Mouse (Mus musculus) midbrain, embryonic 16.5 days (tissue): ENCODE data around the gene Psmd13. TPM values are rescaled to one million over a fixed set of nuclear protein-coding genes. Genes with fewer than 3 reads are reported as not detected.
A peak's percentile ranks its signal among the peaks of the same experiment; 100 is the strongest.

Experiments
- ATAC-seq: fragments of 200-750 bp; cut with Nextera tagmentation; 2 replicates; pipeline ENCODE4 v1.8.0; 2017; ENCODE audit warnings: moderate TSS enrichment
- H3K27ac ChIP-seq: fragments of 300-500 bp; sonication (generic); 2 replicates; pipeline ENCODE4 v1.5.1; 2014; ENCODE audit warnings: mild to moderate bottlenecking, low read length, mixed read lengths
- H3K27me3 ChIP-seq: fragments of 300-500 bp; sonication (generic); 2 replicates; pipeline ENCODE4 v1.6.1; 2014; ENCODE audit warnings: low read depth, low read length, mixed read lengths; ENCODE audit not compliant: control insufficient read depth, insufficient read depth
- H3K36me3 ChIP-seq: fragments of 300-500 bp; sonication (generic); 2 replicates; pipeline ENCODE4 v1.6.1; 2014; ENCODE audit warnings: mild to moderate bottlenecking, low read length, moderate library complexity, mixed read lengths; ENCODE audit not compliant: control insufficient read depth, insufficient read depth
- H3K4me1 ChIP-seq: fragments of 300-500 bp; sonication (generic); 2 replicates; pipeline ENCODE4 v1.6.1; 2014; ENCODE audit warnings: mild to moderate bottlenecking, low read length, mixed read lengths; ENCODE audit not compliant: control insufficient read depth, insufficient read depth
- H3K4me2 ChIP-seq: fragments of 300-500 bp; sonication (generic); 2 replicates; pipeline ENCODE4 v1.6.1; 2014; ENCODE audit warnings: mild to moderate bottlenecking, low read length, mixed read lengths
- H3K4me3 ChIP-seq: fragments of 300-500 bp; sonication (generic); 2 replicates; pipeline ENCODE4 v1.5.1; 2014; ENCODE audit warnings: low read depth, mild to moderate bottlenecking, low read length, moderate library complexity, mixed read lengths
- H3K9ac ChIP-seq: fragments of 300-500 bp; sonication (generic); 2 replicates; pipeline ENCODE4 v1.6.1; 2014; ENCODE audit warnings: low read depth, low read length, mixed read lengths
- H3K9me3 ChIP-seq: fragments of 300-500 bp; sonication (generic); replicated peaks from 2 replicates; pipeline ENCODE4 v1.6.1; 2014; ENCODE audit warnings: mild to moderate bottlenecking, low read length, mixed read lengths; ENCODE audit not compliant: control insufficient read depth, poor library complexity, severe bottlenecking
- WGBS: fragments of 180-500 bp; shearing (Covaris S2); extraction: QIAGEN DNeasy Blood & Tissue Kit; methylation state at CpG from one replicate; pipeline ENCODE4 v1.1.7; 2014; 5-methylcytosine and 5-hydroxymethylcytosine counted together
- polyA plus RNA-seq: library from polyadenylated mRNA; unstranded; fragments of >200 nt; fragmentation: Nextera tagmentation; extraction: Ambion mirVana; gene quantifications from 2 replicates; pipeline ENCODE4 v1.2.1, GENCODE M21; 2015

Gene Psmd13
- polyA plus RNA-seq, 1 experiment from 2014 or later = 260 TPM

- no peaks in the 10 kb centered on the region for H3K9me3 ChIP-seq
- WGBS = 30% methylated on average over 14 of the region's 14 CpGs
- no peak within 1 kb of the TSS for H3K9ac ChIP-seq
- no peak within 1 kb of the TSS for H3K27ac ChIP-seq
- no peak within 1 kb of the TSS for H3K4me3 ChIP-seq
- H3K4me1 ChIP-seq = no peaks in the 10 kb centered on the region
- no peaks in the 10 kb centered on the region for H3K36me3 ChIP-seq
- peak; percentile 71 for ATAC-seq
- peaks cover 7% of the 10 kb centered on the region for H3K27me3 ChIP-seq
- peak within 1 kb of the TSS; percentile 28; the same call in 1 of the 2 replicates for H3K4me2 ChIP-seq
These were observed 36.7 kb upstream of the Psmd13 start, which contains the start of gene Scgb1c1 for GRCm38 (mm10) chr7:140844905-140845665. Gene Scgb1c1, plus strand, starts transcription at chr7:140845547.

- Histone ChIP-seq H3K9ac (no peak overlapping the region), H3K9me3 (no peaks in the 10 kb centered on the region), H3K27me3 (peaks cover 6% of the 10 kb centered on the region), H3K4me1 (no peaks in the 10 kb centered on the region), H3K4me2 (no peak overlapping the region), H3K27ac (no peak overlapping the region), H3K4me3 (no peak overlapping the region), H3K36me3 (no peaks in the 10 kb centered on the region)
- no peak for ATAC-seq
- 70% methylated on average over 4 of the region's 4 CpGs for WGBS
These were observed 36.1 kb upstream of the Psmd13 start for GRCm38 (mm10) chr7:140845683-140846082.

GRCm38 (mm10) chr7:140846676-140847075 lies 35.1 kb upstream of the Psmd13 start:
- Histone ChIP-seq H3K9me3 (no peaks in the 10 kb centered on the region), H3K4me1 (no peaks in the 10 kb centered on the region), H3K27ac (no peak overlapping the region), H3K9ac (no peak overlapping the region), H3K36me3 (peaks cover 3% of the 10 kb centered on the region), H3K27me3 (peaks cover 3% of the 10 kb centered on the region; the same call in 1 of the 2 replicates), H3K4me2 (no peak overlapping the region), H3K4me3 (no peak overlapping the region)
- no peak for ATAC-seq
- 87% methylated on average over 10 of the region's 10 CpGs for WGBS

GRCm38 (mm10) chr7:140847755-140848580 lies 33.8 kb upstream of the Psmd13 start, which contains the start of gene Odf3:
Gene Odf3, plus strand, starts transcription at chr7:140847805.
- no peak within 1 kb of the TSS for H3K4me3 ChIP-seq
- H3K9me3 ChIP-seq = no peaks in the 10 kb centered on the region
- peaks cover 3% of the 10 kb centered on the region; the same call in 1 of the 2 replicates for H3K27me3 ChIP-seq
- WGBS = 68% methylated on average over 11 of the region's 11 CpGs
- H3K27ac ChIP-seq = no peak within 1 kb of the TSS
- peaks cover 8% of the 10 kb centered on the region for H3K36me3 ChIP-seq
- no peaks in the 10 kb centered on the region for H3K4me1 ChIP-seq
- no peak for ATAC-seq
- H3K9ac ChIP-seq = 0 out of 2 replicates have a peak within 1 kb of the TSS, but pooled peaks have one; percentile 10
- H3K4me2 ChIP-seq = no peak within 1 kb of the TSS

GRCm38 (mm10) chr7:140848591-140848990 lies 33.2 kb upstream of the Psmd13 start:
- WGBS = 93% methylated on average over 10 of the region's 10 CpGs
- Histone ChIP-seq H3K36me3 (peaks cover 11% of the 10 kb centered on the region), H3K9ac (no peak overlapping the region), H3K27me3 (peaks cover 3% of the 10 kb centered on the region; the same call in 1 of the 2 replicates), H3K4me2 (no peak overlapping the region), H3K4me1 (no peaks in the 10 kb centered on the region), H3K27ac (no peak overlapping the region), H3K4me3 (no peak overlapping the region), H3K9me3 (no peaks in the 10 kb centered on the region)
- ATAC-seq = no peak

GRCm38 (mm10) chr7:140851916-140852315 lies 29.9 kb upstream of the Psmd13 start:
- Histone ChIP-seq H3K27ac (no peak overlapping the region), H3K4me3 (no peak overlapping the region), H3K9ac (no peak overlapping the region), H3K4me2 (no peak overlapping the region), H3K27me3 (no peaks in the 10 kb centered on the region), H3K9me3 (no peaks in the 10 kb centered on the region), H3K36me3 (peaks cover 19% of the 10 kb centered on the region), H3K4me1 (peaks cover 7% of the 10 kb centered on the region)
- no peak for ATAC-seq
- 95% methylated on average over 4 of the region's 4 CpGs for WGBS

GRCm38 (mm10) chr7:140853386-140853785 lies 28.4 kb upstream of the Psmd13 start:
- Histone ChIP-seq H3K9ac (no peak overlapping the region), H3K9me3 (no peaks in the 10 kb centered on the region), H3K27ac (no peak overlapping the region), H3K27me3 (no peaks in the 10 kb centered on the region), H3K4me1 (peaks cover 12% of the 10 kb centered on the region), H3K36me3 (peaks cover 19% of the 10 kb centered on the region), H3K4me3 (no peak overlapping the region), H3K4me2 (no peak overlapping the region)
- 88% methylated on average over 9 of the region's 9 CpGs for WGBS
- ATAC-seq = no peak

GRCm38 (mm10) chr7:140854483-140854882 lies 27.3 kb upstream of the Psmd13 start:
- H3K27me3 ChIP-seq = no peaks in the 10 kb centered on the region
- H3K27ac ChIP-seq = no peak overlapping the region
- H3K4me2 ChIP-seq = no peak overlapping the region
- ATAC-seq = no peak
- no peaks in the 10 kb centered on the region for H3K9me3 ChIP-seq
- H3K4me1 ChIP-seq = peaks cover 21% of the 10 kb centered on the region
- no peak overlapping the region for H3K4me3 ChIP-seq
- WGBS = 97% methylated on average over 18 of the region's 18 CpGs
- H3K36me3 ChIP-seq = peaks cover 19% of the 10 kb centered on the region
- H3K9ac ChIP-seq = no peak overlapping the region

- H3K4me1 ChIP-seq = peaks cover 23% of the 10 kb centered on the region
- 76% methylated on average over 9 of the region's 9 CpGs for WGBS
- H3K36me3 ChIP-seq = peaks cover 21% of the 10 kb centered on the region
- peak overlapping the region; percentile 96 for H3K4me2 ChIP-seq
- no peaks in the 10 kb centered on the region for H3K27me3 ChIP-seq
- H3K4me3 ChIP-seq = peak overlapping the region; percentile 85
- no peak for ATAC-seq
- no peak overlapping the region for H3K27ac ChIP-seq
- H3K9me3 ChIP-seq = no peaks in the 10 kb centered on the region
- peak overlapping the region; percentile 90 for H3K9ac ChIP-seq
These were observed 26.6 kb upstream of the Psmd13 start for GRCm38 (mm10) chr7:140855181-140855580.
